ENCODE assay signal across 10 mouse cellular contexts in the genomic region with DNA sequence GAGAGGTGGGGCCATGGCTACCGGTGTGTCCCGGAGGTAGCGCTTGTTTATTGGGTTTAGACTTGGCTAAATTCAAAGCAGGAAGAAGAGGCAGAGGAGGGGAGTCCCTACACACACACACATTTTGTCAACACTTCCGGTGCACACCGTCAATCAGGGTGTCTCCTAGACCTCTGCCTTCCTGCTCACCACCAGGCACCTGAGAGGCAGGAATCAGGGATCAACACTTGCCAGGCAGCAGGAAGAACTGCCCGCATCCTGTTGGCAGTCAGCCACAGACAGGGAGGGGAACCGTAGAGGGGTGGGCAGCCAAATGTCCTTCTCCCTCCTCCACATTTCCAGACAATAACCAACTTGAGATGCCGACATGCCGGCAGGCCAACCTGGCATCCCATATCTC. TPM values are rescaled to one million over a fixed set of nuclear protein-coding genes. Genes with fewer than 3 reads are reported as not detected.
DNase-seq lines count a peak whose midpoint lies in the region; ATAC-seq and TF ChIP-seq lines count a peak whose summit lies in the region.
"Had no signal": no experiment of that assay in that cellular context is flagged by ENCODE, and none has a peak within 500 bp of the region (broad histone marks: within the 10 kb centered on the region; RNA-seq: fewer than 3 reads in every experiment).

No protein-coding gene starts in this region.

- TF ChIP-seq POLR2A in kidney, adult 2 months (IDR thresholded peaks at IDR 0.05; ENCODE audit: low read depth, low read length) = no peak

- H3K27me3 ChIP-seq in kidney, adult 2 months (replicated peaks; ENCODE audit: control insufficient read depth, insufficient read depth, low read length) = no peaks in the 10 kb centered on the region
- no peaks in the 10 kb centered on the region for H3K27me3 ChIP-seq in kidney, embryonic 16.5 days (ENCODE audit: insufficient read depth, low read length)

- H3K4me2 ChIP-seq in kidney, embryonic 16.5 days (replicated peaks; ENCODE audit: low read depth, low read length) = no peak overlapping the region
- H3K4me2 ChIP-seq: liver, embryonic 12.5 days had no signal

- DNase-seq in adrenal gland, adult (ENCODE audit: inconsistent age in 2 of 2, low spot score in 1 of 2) = peak; percentile 26 to 33
- DNase-seq in adrenal gland, adult 18-20 months (ENCODE audit: low spot score in 2 of 2) = no peak
- peak; percentile 57 for DNase-seq in kidney, adult 2 months
- DNase-seq in adrenal gland, postnatal 36 days = peak; percentile 49 to 50
- peak; percentile 21 for DNase-seq in lung, postnatal 36 days
- no peak for DNase-seq in urinary bladder, postnatal 36 days (ENCODE audit: low spot score in 2 of 2)
- no peak for DNase-seq in thymus, postnatal 4 days
- DNase-seq: spleen, adult 18-20 months had no signal

- H3K4me3 ChIP-seq in kidney, adult 2 months (ENCODE audit: insufficient read depth, low read depth, low read length) = no peak overlapping the region
- H3K4me3 ChIP-seq in kidney, embryonic 16.5 days (ENCODE audit: low read length) = no peak overlapping the region
- H3K4me3 ChIP-seq: liver, embryonic 12.5 days had no signal

- ATAC-seq in kidney, embryonic 16.5 days (ENCODE audit: low FRiP score, low TSS enrichment) = no peak
- ATAC-seq: liver, embryonic 12.5 days had no signal

- 56% methylated on average over 9 of the region's 9 CpGs for WGBS in kidney, adult 2 months
- WGBS in kidney, embryonic 16.5 days = 60% methylated on average over 9 of the region's 9 CpGs

- peaks cover 3% of the 10 kb centered on the region; the same call in 1 of the 2 replicates for H3K4me1 ChIP-seq in kidney, adult 2 months (ENCODE audit: control insufficient read depth, insufficient read depth, low read length)
- H3K4me1 ChIP-seq in kidney, embryonic 16.5 days (ENCODE audit: insufficient read depth, low read length) = peaks cover 12% of the 10 kb centered on the region

- H3K9ac ChIP-seq in kidney, embryonic 16.5 days (replicated peaks; ENCODE audit: low read length) = no peak overlapping the region
- H3K9ac ChIP-seq: liver, embryonic 12.5 days had no signal

- H3K9me3 ChIP-seq in kidney, embryonic 16.5 days (ENCODE audit: low read length) = no peaks in the 10 kb centered on the region
- H3K9me3 ChIP-seq: liver, embryonic 12.5 days had no signal

- no peak overlapping the region for H3K27ac ChIP-seq in kidney, adult 2 months (ENCODE audit: insufficient read depth, low read depth, low read length)
- no peak overlapping the region for H3K27ac ChIP-seq in kidney, embryonic 16.5 days (ENCODE audit: low read length)
- H3K27ac ChIP-seq: liver, embryonic 12.5 days had no signal

- TF ChIP-seq CTCF in kidney, adult 2 months (conservative IDR thresholded peaks at IDR 0.05; ENCODE audit: insufficient read depth, insufficient read length, low read depth, low read length) = no peak

- H3K36me3 ChIP-seq in kidney, adult 2 months (ENCODE audit: control insufficient read depth, insufficient read depth, low read length) = no peaks in the 10 kb centered on the region
- H3K36me3 ChIP-seq in kidney, embryonic 16.5 days (ENCODE audit: insufficient read depth, low read length) = no peaks in the 10 kb centered on the region
- H3K36me3 ChIP-seq: liver, embryonic 12.5 days had no signal

RNA-seq across cellular contexts. Expression of a gene that starts 56.5 kb away (rescaled TPM):
- total RNA-seq in adrenal gland, adult 18-20 months (2021) = 1 to 10 TPM; 2.9 to 3.7 TPM
- polyA plus RNA-seq in kidney, adult 2 months (2012; rRNA removed) = 12.4 and 16.8 TPM in 2 replicates
- polyA plus RNA-seq in kidney, embryonic 16.5 days (2015; fragmentation: Nextera tagmentation; extraction: Ambion mirVana) = 3.5 and 3.9 TPM in 2 replicates
- 1 to 10 TPM; 5.1 to 6.3 TPM for total RNA-seq in adrenal gland, postnatal 36 days (2021)

Comparison
In these comparisons a context has a peak if more than half of its experiments do, and no peak if none do; other contexts are left out.
1. DNase-seq: peak in adrenal gland, adult (2 of 2), kidney, adult 2 months (single experiment), adrenal gland, postnatal 36 days (2 of 2) and lung, postnatal 36 days (single experiment); none in adrenal gland, adult 18-20 months (0 of 2), urinary bladder, postnatal 36 days (0 of 2) and thymus, postnatal 4 days (single experiment).